Mouse (Mus musculus) gastrocnemius, postnatal 10 days (tissue): ENCODE results near the gene Vmn1r225. TPM values are rescaled to one million over a fixed set of nuclear protein-coding genes. Genes with fewer than 3 reads are reported as not detected.
"Not testable (repeated sequence)": the region's sequence is repeated elsewhere in the genome, so short reads cannot be mapped to it uniquely, and the experiment has no call there.

ENCODE experiments used
- DNase-seq: peaks from one replicate; pipeline ENCODE4 v3.0.0; 2021; ENCODE audit warnings: mixed read lengths
- long read RNA-seq, 2 experiments: library from polyadenylated mRNA; stranded (forward); transcript quantifications; one replicate each; pipeline ENCODE4 v2.0.0; 2021
- total RNA-seq, 2 experiments: library from RNA; stranded (reverse); gene quantifications; 2 replicates each; pipeline ENCODE4 v1.2.3; 2021

The Vmn1r225 gene
- total RNA-seq, result not detected
- long read RNA-seq, experiment 1, result 0 reads
- long read RNA-seq, experiment 2, result 0 reads

- DNase-seq, result no peak
Observed at GRCm38 (mm10) chr17:20497858-20498257, at the start of gene Vmn1r225. TSS of gene Vmn1r225 (plus strand) at chr17:20498158.

- DNase-seq, result no peak
Observed at GRCm38 (mm10) chr17:20473311-20473710, 24.6 kb upstream of the Vmn1r225 start.

- DNase-seq, result no peak
Observed at GRCm38 (mm10) chr17:20481231-20481630, 16.7 kb upstream of the Vmn1r225 start, which contains the start of gene Vmn2r108. TSS of gene Vmn2r108 (minus strand) at chr17:20481331.

- not testable (repeated sequence) for DNase-seq
Observed at GRCm38 (mm10) chr17:20508247-20508646, 10.3 kb downstream of the Vmn1r225 start.

Other genes with a start within 250 kb of the Vmn1r225 start
- not detected for gene Vmn2r106, start 212.6 kb upstream of the Vmn1r225 start, total RNA-seq
- not detected for gene Vmn2r107, start 152.9 kb upstream of the Vmn1r225 start, total RNA-seq
- gene Vmn1r224, start 84.0 kb upstream of the Vmn1r225 start, total RNA-seq, result not detected
- gene Vmn2r108, start 16.8 kb upstream of the Vmn1r225 start, total RNA-seq, result not detected
- gene Vmn2r109, start 66.6 kb downstream of the Vmn1r225 start, total RNA-seq, result not detected
- not detected for gene Vmn2r110, start 98.3 kb downstream of the Vmn1r225 start, total RNA-seq
- gene Fpr-rs3, start 126.7 kb downstream of the Vmn1r225 start, total RNA-seq, result not detected
- not detected for gene Vmn1r226, start 184.7 kb downstream of the Vmn1r225 start, total RNA-seq
- not detected for gene Vmn1r227, start 231.7 kb downstream of the Vmn1r225 start, total RNA-seq